Mouse (Mus musculus): ENCODE data around the gene Shank3. TPM values are rescaled to one million over a fixed set of nuclear protein-coding genes. Genes with fewer than 3 reads are reported as not detected.
A peak's percentile ranks its signal among the peaks of the same experiment; 100 is the strongest.

Shank3 gene
- total RNA-seq (2021): 10 to 100 TPM; 32.7 to 36.9 TPM
- polyA plus RNA-seq (2012; rRNA removed): 50.9 and 64.1 TPM in 2 replicates
- long read RNA-seq, partial matches to known transcripts: 6 of 7 reads
- long read RNA-seq, other reads (novel, unspliced or antisense): 1 of 7 reads

DNA sequence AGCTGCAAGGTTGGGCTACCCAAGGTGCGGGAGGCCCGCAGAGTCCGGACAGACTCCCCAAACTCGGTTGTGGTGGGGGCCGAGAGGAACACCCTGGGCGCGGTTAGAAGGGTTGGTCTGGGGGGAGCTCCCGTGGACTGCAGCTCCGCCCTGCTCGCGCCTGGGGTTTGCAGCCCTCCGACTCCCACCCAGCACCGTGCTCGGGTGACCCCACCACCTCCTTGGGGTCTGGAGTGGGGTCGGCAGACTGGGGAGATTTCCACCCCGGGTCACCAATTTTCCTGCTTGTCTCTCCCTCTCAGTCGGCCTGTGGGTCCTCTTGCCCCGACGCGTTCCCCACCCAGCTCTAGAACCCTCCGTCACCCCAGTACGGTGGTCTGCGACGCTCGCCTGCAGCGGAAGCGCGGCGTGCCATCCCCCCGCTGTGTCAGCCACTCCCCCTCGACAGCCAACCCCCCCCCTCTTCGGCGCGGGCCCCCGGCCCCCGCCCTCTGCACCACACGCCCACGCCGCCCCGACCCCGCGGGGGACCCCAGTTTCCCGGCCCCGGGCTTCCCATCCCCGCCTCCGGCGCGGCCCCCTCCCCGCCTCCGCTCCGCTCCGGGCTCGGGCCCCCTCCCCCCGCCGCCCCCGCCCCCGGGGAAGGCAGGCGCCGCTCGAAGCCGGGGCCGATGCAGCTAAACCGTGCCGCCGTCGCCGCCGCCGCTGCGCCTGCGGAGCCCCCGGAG is at the start of gene Shank3:
Shank3 (plus strand) TSS at position 663 of the 728 bp plus-strand sequence.
- peak; percentile 35 for DNase-seq

DNA sequence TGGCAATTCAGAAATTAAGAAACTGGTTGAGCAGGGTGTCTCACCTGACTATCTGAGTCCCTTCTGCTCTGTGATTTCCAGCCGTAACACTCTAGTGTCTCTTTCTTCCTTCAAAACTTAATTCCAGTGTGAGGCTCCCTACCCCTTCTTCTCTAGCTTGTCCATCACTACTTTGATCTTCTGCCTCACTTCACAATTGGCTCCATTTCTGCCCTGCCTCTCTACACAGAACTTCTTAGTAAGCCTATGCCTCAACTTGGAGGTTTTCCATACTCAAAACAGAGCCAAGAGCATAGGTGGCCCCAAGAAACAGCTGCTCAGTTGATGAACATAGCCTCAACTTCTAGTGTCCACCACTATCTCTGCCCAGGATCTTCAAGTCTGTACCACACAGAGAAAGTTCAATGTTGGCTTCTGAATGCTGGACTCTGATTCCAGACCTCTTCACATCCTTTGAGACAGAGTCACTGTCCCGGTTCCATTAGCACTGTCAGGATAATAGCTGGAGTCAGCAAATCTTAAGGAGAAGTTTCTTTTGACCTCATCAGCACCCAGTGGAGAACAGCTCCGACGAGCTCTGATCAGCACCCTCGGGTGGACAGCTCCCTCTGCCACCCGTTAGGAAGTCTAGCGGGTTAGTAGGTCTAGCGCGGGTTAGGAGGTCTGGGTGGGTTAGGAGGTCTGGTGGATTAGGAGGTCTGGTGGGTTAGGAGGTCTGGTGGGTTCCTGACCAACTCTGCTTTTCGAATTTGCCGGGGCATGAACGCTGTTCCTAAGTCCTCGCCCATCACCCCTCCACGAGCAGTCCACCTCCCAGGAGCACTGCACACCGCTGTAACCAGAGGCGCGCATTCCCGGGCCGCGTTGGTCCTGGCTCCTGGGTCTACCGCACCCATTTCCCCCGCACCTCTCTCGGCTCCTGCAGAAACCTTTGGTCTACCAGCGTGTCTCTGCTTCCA is 46.2 kb upstream of the Shank3 start:
- DNase-seq: peak; percentile 71

- no peak for DNase-seq
Measured at GRCm38 (mm10) chr15:89453865-89454478, 45.5 kb upstream of the Shank3 start, which contains the start of gene Mapk8ip2. Mapk8ip2 (plus strand) TSS chr15:89453913.

DNA sequence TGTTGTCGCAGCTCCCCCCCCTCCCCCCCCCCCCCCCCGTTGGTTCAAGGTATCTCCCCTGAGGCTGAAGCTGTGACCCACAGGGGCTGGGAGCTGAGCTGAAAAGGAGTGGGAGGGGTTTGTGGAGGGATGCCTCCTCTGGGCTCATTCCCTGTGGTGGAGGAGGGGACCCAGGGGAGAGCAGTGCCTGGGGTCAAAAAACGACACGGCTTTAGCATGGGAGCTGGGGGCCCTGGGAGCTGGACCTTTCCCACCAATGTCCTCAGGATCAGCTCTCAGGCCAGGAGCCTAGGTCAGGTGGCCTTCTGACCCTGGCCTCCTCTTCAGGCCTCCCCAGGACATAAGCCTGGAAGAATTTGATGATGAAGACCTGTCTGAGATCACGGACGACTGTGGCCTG is 44.6 kb upstream of the Shank3 start:
- no peak for DNase-seq

- DNase-seq: no peak
Measured at GRCm38 (mm10) chr15:89455642-89456041, 43.8 kb upstream of the Shank3 start.

- DNase-seq: no peak
Measured at GRCm38 (mm10) chr15:89458942-89459341, 40.5 kb upstream of the Shank3 start.

- DNase-seq: no peak
Measured at GRCm38 (mm10) chr15:89459821-89460220, 39.6 kb upstream of the Shank3 start.

- DNase-seq: no peak
Measured at GRCm38 (mm10) chr15:89460298-89460697, 39.1 kb upstream of the Shank3 start.

DNA sequence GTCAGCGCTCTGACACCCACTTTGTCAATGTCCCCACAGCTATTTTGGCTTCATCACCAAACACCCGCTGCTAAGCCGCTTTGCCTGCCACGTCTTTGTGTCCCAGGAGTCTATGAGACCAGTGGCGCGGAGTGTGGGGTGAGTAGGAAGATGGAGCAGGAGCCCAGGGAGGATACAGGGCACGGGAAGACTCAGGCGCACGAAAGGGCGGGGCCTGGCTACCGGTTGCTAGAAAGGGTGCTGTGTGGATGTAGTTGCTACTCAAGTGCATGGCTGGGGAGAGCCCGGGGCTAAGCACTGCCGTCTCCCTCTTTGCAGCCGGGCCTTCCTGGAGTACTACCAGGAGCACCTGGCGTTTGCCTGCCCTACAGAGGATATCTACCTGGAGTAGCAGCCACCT is 38.1 kb upstream of the Shank3 start:
- no peak for DNase-seq

DNA sequence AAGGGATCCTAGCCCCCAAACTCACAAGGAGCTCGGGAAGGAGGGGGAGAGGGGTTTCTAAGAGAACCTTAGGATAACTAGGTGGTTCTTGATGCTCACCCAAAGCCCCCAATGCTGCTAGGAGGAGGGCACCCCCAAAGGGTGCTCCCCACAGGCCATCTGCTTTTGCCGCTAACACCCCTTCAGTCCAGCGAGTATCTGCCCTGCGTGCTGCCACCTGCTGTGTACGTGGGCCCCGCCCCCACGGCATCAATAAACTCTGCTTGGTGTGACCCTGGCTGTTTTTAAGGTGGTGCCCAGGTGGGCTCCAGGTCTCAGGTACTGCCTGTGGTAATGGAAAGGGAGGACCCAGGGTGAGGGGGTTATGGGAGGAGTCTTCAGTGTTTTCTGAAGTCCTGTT is 37.2 kb upstream of the Shank3 start:
- no peak for DNase-seq

DNA sequence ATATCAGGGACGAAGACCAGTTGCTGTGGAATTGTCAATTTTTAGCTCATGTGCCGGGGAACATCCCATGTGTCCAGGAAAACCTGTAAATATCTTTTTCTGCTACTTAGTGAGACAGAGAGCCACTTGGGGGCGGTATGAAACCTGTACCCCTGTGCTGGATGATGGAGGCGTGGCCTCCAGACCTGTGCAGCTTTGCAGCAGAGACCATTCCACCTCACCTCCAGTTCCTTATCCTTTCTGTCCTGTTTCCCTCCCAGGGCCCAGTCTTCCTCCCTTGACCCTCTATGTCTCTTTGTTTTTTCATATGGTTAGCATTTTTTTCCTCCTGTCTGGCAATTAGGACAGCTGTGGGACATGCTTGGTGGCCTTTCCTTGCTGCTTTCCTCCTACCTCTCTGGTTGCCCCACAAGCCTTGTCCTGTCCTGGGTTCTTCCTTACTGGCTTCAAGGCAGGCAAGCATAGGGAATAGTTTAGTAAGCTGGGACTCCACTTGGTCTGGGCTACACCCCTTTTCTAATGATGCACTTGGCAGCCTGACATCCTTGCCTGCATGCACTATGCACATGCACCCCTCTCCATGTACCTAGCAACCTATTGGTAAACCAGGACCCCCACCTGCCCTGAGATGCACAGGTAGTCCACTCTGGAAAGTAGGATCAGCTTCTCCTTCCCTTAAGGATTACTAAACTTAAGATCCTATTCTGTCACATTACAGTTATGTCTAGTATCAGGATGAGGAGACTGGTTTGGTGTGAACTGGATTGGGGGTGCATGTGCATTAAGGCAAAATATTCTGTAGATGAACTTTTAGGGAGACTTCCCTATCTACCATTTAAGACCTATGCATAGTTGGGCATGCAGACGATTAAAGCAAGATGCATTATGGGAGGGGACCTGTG is 35.8 kb upstream of the Shank3 start:
- DNase-seq: no peak

DNA sequence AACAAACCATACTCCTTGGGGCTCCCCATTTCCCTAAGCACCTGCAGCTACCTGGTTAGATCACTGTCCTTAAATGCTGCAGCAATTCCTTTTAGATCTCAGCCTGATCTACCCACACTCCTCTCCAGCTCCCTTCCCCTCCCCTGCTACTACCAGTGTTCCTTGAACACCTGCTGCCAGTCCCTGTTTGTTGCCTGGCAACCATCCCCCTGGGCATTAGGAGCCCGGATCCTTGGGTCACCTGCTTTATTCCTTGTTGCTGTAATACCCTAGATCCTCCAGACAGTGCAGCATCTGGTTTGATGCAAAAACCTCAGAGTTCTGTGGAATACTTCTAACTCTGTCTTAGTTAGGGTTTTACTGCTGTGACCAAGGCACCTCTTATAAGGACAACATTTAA is 34.4 kb upstream of the Shank3 start:
- no peak for DNase-seq

GRCm38 (mm10) chr15:89468577-89468976 is 30.8 kb upstream of the Shank3 start:
- no peak for DNase-seq

DNA sequence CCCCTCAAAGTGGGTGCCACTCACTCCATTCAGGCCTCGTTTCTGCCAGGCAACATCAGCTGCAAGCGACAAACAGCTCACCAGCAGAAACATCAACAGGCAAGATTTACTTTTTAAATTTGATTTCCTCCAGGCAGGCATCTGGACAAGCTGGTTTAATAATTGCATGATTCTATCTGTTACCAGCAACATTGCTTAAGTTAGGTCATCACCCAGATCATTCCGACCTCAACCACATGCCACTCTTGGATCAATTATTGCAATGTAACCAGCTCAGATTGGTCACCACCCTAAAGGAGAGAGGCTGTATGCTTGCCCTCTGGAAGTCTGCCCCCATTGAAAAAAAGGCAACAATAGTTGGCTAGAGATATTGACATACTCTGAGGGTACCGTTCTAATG is 27.9 kb upstream of the Shank3 start:
- DNase-seq: no peak

DNA sequence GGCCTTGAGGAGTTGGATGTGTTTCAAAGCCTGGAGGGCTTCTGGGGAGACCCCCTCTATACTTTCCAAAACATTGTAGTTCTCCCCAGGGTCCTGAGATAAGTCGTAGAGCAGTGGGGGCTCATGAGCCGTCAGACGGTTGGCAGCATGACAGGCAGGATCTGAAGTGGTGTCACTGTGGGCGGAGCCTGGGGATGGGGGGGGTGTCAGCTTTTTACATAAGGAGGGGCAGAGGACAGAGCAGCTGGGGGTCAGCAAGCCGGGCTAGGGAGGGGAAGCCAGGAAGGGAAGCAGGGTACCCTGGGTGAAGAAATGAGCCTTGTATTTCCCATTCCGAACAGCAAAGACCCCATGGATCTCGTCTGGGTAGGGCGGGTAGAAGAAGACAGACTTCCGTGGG is 26.1 kb upstream of the Shank3 start:
- DNase-seq: no peak

DNA sequence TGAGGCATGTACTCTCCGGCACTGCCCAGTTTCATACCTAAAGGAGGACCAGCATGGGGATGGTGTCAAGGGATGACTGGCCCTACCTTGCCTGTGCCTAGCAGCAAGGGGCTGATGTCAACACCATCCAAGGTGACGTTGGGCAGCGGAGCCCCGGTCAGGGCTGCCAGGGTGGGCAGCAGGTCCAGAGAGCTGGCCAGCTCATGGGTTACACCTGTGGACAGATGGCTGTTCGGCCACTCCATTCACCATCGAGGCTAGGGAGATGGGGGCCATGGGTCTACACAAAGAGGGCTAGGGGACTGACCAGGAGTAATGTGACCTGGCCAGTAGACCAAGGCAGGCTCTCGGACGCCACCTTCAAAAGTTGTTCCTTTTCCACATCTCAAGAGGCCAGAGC is 25.5 kb upstream of the Shank3 start:
- DNase-seq: no peak

GRCm38 (mm10) chr15:89474596-89475292 is 24.7 kb upstream of the Shank3 start:
- DNase-seq: no peak

DNA sequence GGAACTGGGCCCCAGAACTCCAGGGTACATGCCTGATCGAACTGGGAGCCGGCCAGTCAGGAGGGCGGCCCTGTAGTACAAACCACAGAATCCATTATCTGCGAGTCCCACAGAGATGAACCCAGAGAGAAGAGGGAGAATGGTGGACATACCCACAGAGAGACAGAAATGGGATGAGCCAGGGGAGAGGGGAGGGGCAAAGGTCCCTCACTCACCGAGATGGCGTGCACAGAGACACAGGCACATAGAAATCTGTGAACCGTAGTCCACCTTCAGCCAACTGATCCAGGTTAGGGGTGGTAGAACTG is 24.2 kb upstream of the Shank3 start:
- DNase-seq: no peak

GRCm38 (mm10) chr15:89475611-89476474 is 23.6 kb upstream of the Shank3 start:
- DNase-seq: peak; percentile 97

- no peak for DNase-seq
Measured at GRCm38 (mm10) chr15:89476475-89476815, 23.0 kb upstream of the Shank3 start.

Data from adrenal gland, adult 2 months (tissue).